Mouse (Mus musculus) MEL (cell line): ENCODE results near the gene Wdr44. TPM values are rescaled to one million over a fixed set of nuclear protein-coding genes. Genes with fewer than 3 reads are reported as not detected.
"Not testable (repeated sequence)": the region's sequence is repeated elsewhere in the genome, so short reads cannot be mapped to it uniquely, and the experiment has no call there.

Experiments
- DNase-seq: peaks from one replicate; pipeline ENCODE4 v3.0.0; 2011; ENCODE audit warnings: low read depth, low spot score
- H3K27ac ChIP-seq: 2 replicates; pipeline ENCODE4 v1.5.1; 2012; ENCODE audit warnings: low read depth, mild to moderate bottlenecking, control low read depth, low read length, moderate library complexity; ENCODE audit not compliant: control insufficient read depth
- H3K27me3 ChIP-seq, 2 experiments: fragments of 150-350 bp in 1 of 2; sonication (generic) in 1 of 2; 2 replicates each; pipeline ENCODE4 v1.6.1; 2012; ENCODE audit warnings: low read length in 2 of 2, mild to moderate bottlenecking in 2 of 2, improper control_type of control experiment in 1 of 2, moderate library complexity in 1 of 2; ENCODE audit not compliant: insufficient read depth in 2 of 2, control insufficient read depth in 1 of 2
- H3K36me3 ChIP-seq, 2 experiments: 2 replicates each; pipeline ENCODE4 v1.6.1; 2012 to 2014; ENCODE audit warnings: low read length in 2 of 2, improper control_type of control experiment in 1 of 2, inconsistent platforms in 1 of 2, mild to moderate bottlenecking in 1 of 2; ENCODE audit not compliant: insufficient read depth in 2 of 2, control insufficient read depth in 1 of 2
- H3K4me1 ChIP-seq, 2 experiments: fragments of 150-350 bp in 1 of 2; sonication (generic) in 1 of 2; 2 replicates each; pipeline ENCODE4 v1.6.1; 2012; ENCODE audit warnings: low read length in 2 of 2, improper control_type of control experiment in 1 of 2, mild to moderate bottlenecking in 1 of 2; ENCODE audit not compliant: insufficient read depth in 2 of 2, control insufficient read depth in 1 of 2
- H3K4me3 ChIP-seq, 2 experiments: fragments of 150-350 bp in 1 of 2; sonication (generic) in 1 of 2; 2 replicates each; pipeline ENCODE4 v1.5.1; 2012; ENCODE audit warnings: low read depth in 2 of 2, low read length in 2 of 2, mild to moderate bottlenecking in 2 of 2, moderate library complexity in 2 of 2, control low read depth in 1 of 2, improper control_type of control experiment in 1 of 2; ENCODE audit not compliant: control insufficient read depth in 1 of 2, insufficient read depth in 1 of 2
- H3K79me2 ChIP-seq: 2 replicates; pipeline ENCODE4 v1.6.1; 2012; ENCODE audit warnings: mild to moderate bottlenecking, low read length, moderate library complexity; ENCODE audit not compliant: control insufficient read depth, poor library complexity, insufficient read depth
- H3K9ac ChIP-seq: 2 replicates; pipeline ENCODE4 v1.6.1; 2012; ENCODE audit warnings: low read depth, mild to moderate bottlenecking, control low read depth, low read length, moderate library complexity; ENCODE audit not compliant: control insufficient read depth, poor library complexity, severe bottlenecking
- H3K9me3 ChIP-seq: fragments of 150-350 bp; sonication (generic); replicated peaks from 2 replicates; pipeline ENCODE4 v1.6.1; 2012; ENCODE audit warnings: mild to moderate bottlenecking, low read length, improper control_type of control experiment, moderate library complexity; ENCODE audit not compliant: insufficient read depth
- EP300 ChIP-seq, 2 experiments: IDR thresholded peaks; 2 replicates each; pipeline ENCODE4 v1.6.1; 2011; ENCODE audit warnings: improper control_type of control experiment in 2 of 2, low read length in 2 of 2, low read depth in 1 of 2, mild to moderate bottlenecking in 1 of 2
- ETS1 ChIP-seq: IDR thresholded peaks from 2 replicates; pipeline ENCODE4 v1.6.1; 2012; ENCODE audit warnings: low read depth, mild to moderate bottlenecking, inconsistent platforms, low read length, improper control_type of control experiment, moderate library complexity
- GATA1 ChIP-seq: IDR thresholded peaks from 2 replicates; pipeline ENCODE4 v1.6.1; 2011; ENCODE audit warnings: low read depth, low read length, improper control_type of control experiment
- JUND ChIP-seq: IDR thresholded peaks from 2 replicates; pipeline ENCODE4 v1.6.1; 2011; ENCODE audit warnings: low read depth, mild to moderate bottlenecking, improper control_type of control experiment, low read length
- MAFK ChIP-seq: IDR thresholded peaks from 2 replicates; pipeline ENCODE4 v1.6.1; 2011; ENCODE audit warnings: low read depth, mild to moderate bottlenecking, low read length, improper control_type of control experiment, borderline replicate concordance
- MAX ChIP-seq: IDR thresholded peaks from 2 replicates; pipeline ENCODE4 v1.6.1; 2011; ENCODE audit warnings: low read length, improper control_type of control experiment
- MXI1 ChIP-seq: IDR thresholded peaks from 2 replicates; pipeline ENCODE4 v1.6.1; 2011; ENCODE audit warnings: mild to moderate bottlenecking, low read depth, low read length, improper control_type of control experiment
- NELFE ChIP-seq: IDR thresholded peaks from 2 replicates; pipeline ENCODE4 v1.6.1; 2011; ENCODE audit warnings: low read depth, low read length, improper control_type of control experiment
- POLR2A ChIP-seq, 2 experiments: IDR thresholded peaks; 2 replicates each; pipeline ENCODE4 v1.6.1; 2011 to 2012; ENCODE audit warnings: low read length in 2 of 2, mild to moderate bottlenecking in 2 of 2, control low read depth in 1 of 2, improper control_type of control experiment in 1 of 2, low read depth in 1 of 2, moderate library complexity in 1 of 2; ENCODE audit not compliant: control insufficient read depth in 1 of 2, insufficient read depth in 1 of 2, poor library complexity in 1 of 2
- TCF12 ChIP-seq: IDR thresholded peaks from 2 replicates; pipeline ENCODE4 v1.6.1; 2014; ENCODE audit warnings: low read depth, mild to moderate bottlenecking, inconsistent platforms, low read length, improper control_type of control experiment, moderate library complexity
- ZNF384 ChIP-seq: IDR thresholded peaks from 2 replicates; pipeline ENCODE4 v1.6.1; 2012; ENCODE audit warnings: low read depth, mild to moderate bottlenecking, inconsistent platforms, low read length, improper control_type of control experiment
- polyA plus RNA-seq, 2 experiments: library from polyadenylated mRNA; stranded (reverse) in 1 of 2; unstranded in 1 of 2; fragments of >175 nt in 1 of 2; fragments of >200 nt in 1 of 2; gene quantifications; 2 replicates each; pipeline versions ENCODE4 v1.2.1 to v1.2.4; 2012; ENCODE audit warnings: low replicate concordance in 2 of 2, low read depth in 1 of 2; ENCODE audit not compliant: insufficient read length in 2 of 2, insufficient read depth in 1 of 2, missing spikeins in 1 of 2
- total RNA-seq: library from RNA; depleted of rRNA; stranded (reverse); fragments of 300-350 nt; gene quantifications from 2 replicates; pipeline ENCODE4 v1.2.3, GENCODE M21; 2012

The Wdr44 gene
- total and polyA plus RNA-seq, 3 experiments = 7.5 to 20.3 TPM; not detected in 1

DNA sequence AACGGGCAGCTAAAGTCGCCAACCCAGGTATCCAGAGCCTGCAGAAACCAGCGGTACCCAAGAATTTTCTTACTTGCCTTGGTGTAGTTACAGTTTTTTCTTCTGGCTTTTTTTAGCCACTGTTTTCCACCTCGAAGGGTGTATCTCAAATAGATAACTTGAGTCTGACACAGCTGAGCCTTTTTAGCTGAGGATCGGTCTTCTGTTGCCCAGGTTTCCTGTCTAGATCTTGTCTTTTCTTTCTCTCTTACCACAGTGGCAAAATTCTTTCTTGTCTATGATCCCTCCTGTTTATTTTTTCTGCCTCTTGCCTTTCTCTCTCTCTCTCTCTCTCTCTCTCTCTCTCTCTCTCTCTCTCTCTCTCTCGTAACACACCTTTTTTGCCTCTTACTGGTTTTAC, 130.0 kb downstream of the Wdr44 start:
- TF ChIP-seq ZNF384 (0 out of 2 replicates have a peak, but pooled peaks have one; percentile 11), ETS1 (peak; percentile 85), EP300 (IDR thresholded peaks at IDR 0.05; ENCODE audit: low read depth in 1 of 2, low read length in 2 of 2) (peak in 1 of 2 experiments; percentile 54; a peak in 3 of 4 replicates), JUND (peak; percentile 85), GATA1 (peak; percentile 65; the same call in 1 of the 2 replicates), TCF12 (peak; percentile 45; the same call in 1 of the 2 replicates)
- peak; percentile 58 for DNase-seq

DNA sequence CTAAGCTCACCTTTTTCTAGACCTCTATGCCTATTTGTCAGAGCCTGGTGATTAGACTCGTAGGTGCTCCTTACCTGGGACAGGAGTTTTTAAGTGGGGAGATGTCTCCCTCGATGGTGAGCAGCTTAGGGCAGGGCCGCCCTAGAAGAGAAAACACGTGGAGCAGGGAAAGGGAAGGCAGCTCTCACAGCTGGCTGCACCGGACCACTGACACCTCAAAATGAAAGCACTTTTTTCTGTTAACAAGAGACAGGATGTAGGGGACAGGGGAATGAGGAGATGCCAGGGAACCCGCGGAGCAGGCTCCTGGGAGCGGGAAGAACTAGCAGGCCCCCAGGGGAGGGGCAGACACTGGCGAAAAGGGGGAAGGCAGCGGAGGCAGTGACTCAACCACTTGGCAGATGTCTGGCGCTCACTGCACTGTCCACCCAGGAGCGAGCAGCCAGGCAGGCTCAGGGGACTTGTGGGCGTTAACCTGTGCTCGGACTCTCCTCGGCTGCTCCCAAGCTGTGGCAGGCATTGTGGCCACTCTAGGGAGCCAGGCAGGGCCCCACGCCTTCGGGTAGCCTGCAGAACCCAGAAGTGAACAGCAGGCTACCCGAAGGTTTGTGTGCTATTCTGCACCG, 130.7 kb downstream of the Wdr44 start:
- Histone ChIP-seq H3K79me2 (no peaks in the 10 kb centered on the region; the same call in 1 of the 2 replicates), H3K27me3 (no peaks in the 10 kb centered on the region), H3K4me1 (peaks cover 0 to 11% of the 10 kb centered on the region in 2 experiments; a peak in 3 of 4 replicates)
- TF ChIP-seq MAFK (no peak), MXI1 (peak; percentile 49; the same call in 1 of the 2 replicates), NELFE (0 out of 2 replicates have a peak, but pooled peaks have one; percentile 8), POLR2A (IDR thresholded peaks at IDR 0.05; ENCODE audit: control insufficient read depth in 1 of 2, insufficient read depth in 1 of 2, low read depth in 1 of 2, low read length in 2 of 2, poor library complexity in 1 of 2) (peak in 1 of 2 experiments; percentile 29; a peak in 1 of 4 replicates), MAX (peak; percentile 61)
- TF ChIP-seq, all 39 proteins: peak for 4
- DNase-seq = peak; percentile 70
- peaks cover 0 to 4% of the 10 kb centered on the region in 2 experiments; a peak in 2 of 4 replicates for H3K36me3 ChIP-seq
- H3K9ac ChIP-seq = peak overlapping the region; percentile 84
- H3K4me3 ChIP-seq = peak overlapping the region; percentile 81 to 96
- peak overlapping the region; percentile 52 for H3K27ac ChIP-seq
- no peaks in the 10 kb centered on the region for H3K9me3 ChIP-seq

More for the DNA sequence above, 130.0 kb downstream of the Wdr44 start:
- not testable (repeated sequence) for H3K27me3 ChIP-seq, H3K36me3 ChIP-seq, H3K79me2 ChIP-seq, H3K9me3 ChIP-seq
- H3K9ac ChIP-seq = peak overlapping the region; percentile 84
- H3K27ac ChIP-seq = peak overlapping the region; percentile 52
- peaks cover 0 to 11% of the 10 kb centered on the region in 2 experiments; a peak in 3 of 4 replicates for H3K4me1 ChIP-seq
- H3K4me3 ChIP-seq = peak overlapping the region; percentile 81 to 96

DNA sequence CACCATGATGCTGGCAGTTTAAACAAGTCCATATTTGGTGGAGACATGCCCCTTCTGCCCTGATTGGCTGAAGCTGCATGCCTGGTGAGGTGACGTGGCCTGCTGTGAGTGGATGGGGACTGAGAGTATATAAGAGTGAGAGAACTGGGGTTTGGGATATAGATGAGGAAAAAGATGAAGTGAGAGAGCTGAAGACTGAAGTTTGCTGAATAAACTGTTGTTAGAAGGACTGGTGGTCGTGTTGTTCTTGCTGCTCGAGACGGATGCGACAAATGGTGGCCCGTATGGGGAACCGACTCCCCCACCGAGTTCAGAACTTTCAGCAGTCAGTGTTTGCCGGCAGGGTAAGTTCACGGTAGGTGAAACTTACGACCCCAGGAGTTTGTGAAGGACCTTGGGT, 140.9 kb downstream of the Wdr44 start:
- H3K79me2 ChIP-seq, H3K36me3 ChIP-seq, H3K4me1 ChIP-seq, H3K27ac ChIP-seq, H3K27me3 ChIP-seq, DNase-seq, H3K9ac ChIP-seq, H3K9me3 ChIP-seq, H3K4me3 ChIP-seq: not testable (repeated sequence)
